Mouse (Mus musculus): ENCODE results near the gene Rab21.

DNA sequence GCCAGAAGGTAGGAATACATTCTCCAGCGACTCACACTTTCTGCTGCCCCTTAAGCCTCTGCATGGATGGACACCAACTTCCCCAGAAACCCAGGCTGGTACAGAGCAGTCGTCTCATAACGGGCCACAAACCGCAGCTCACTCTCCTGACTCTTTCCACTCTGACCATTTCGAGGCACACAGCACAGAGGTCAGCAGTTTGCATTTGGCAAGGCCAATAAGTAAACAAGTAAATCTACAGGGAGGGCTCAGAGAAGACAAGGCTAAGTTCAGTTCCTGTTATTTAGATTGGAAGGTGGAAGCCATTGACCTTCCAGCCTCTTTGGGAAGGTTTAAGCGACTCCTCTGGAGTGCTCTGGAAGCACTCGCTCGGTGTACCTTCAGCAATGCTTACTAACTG is 26.5 kb downstream of the Rab21 start:
- TF ChIP-seq CTCF (IDR thresholded peaks at IDR 0.05), result no peak
- TF ChIP-seq EP300 (IDR thresholded peaks at IDR 0.05; ENCODE audit: insufficient read depth, low read depth, low read length), result no peak
